Mouse (Mus musculus) left cerebral cortex, postnatal 14 days (tissue): ENCODE measurements around the gene Btn2a2. TPM values are rescaled to one million over a fixed set of nuclear protein-coding genes. Genes with fewer than 3 reads are reported as not detected.
A peak's percentile ranks its signal among the peaks of the same experiment; 100 is the strongest.

Experiments used
- DNase-seq, 2 experiments: peaks; one replicate each; pipeline ENCODE4 v3.0.0; 2021 to 2022; ENCODE audit warnings: low spot score in 2 of 2, mixed read lengths in 1 of 2
- intact Hi-C: fragments of 180-260 bp; cut with DNase I; formaldehyde crosslinking; loops from one replicate; pipeline ENCODE4 v1.15.1; 2025
- total RNA-seq, 2 experiments: library from RNA; stranded (reverse); gene quantifications; 2 replicates each; pipeline ENCODE4 v1.2.3; 2021

The Btn2a2 gene
- total RNA-seq, 2 experiments from 2014 or later, result 0.82 to 1.3 TPM

- no peak for DNase-seq
- intact Hi-C loops, result no loop called here
Observed at GRCm38 (mm10) chr13:23502916-23503315, 14.3 kb upstream of the Btn2a2 start.

DNA sequence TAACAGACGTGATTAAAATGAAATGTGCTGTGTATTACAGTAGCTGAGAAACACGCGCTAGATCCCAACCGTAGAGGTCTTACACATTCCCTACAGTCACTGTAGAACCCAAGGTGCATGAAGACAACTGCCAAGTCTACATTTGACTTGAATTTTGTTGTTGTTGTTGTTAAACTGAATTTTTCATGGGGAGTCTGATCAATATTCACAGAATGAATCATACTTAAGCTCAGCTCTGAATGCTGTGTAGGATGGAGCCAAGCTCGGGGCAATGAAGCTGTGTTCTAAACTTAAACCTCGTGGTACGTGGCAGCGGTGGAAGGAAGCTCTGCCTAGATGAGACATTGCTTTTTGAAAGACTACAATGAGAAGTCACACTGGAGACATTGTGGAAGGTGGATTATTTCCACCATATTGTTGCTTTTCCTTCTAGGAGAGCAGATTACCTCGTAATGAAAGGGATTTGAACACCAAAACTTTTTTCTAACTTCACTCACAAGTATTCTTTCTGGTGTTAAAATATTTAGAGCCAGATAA, 13.4 kb upstream of the Btn2a2 start:
- intact Hi-C loops, result no loop called here
- no peak for DNase-seq

DNA sequence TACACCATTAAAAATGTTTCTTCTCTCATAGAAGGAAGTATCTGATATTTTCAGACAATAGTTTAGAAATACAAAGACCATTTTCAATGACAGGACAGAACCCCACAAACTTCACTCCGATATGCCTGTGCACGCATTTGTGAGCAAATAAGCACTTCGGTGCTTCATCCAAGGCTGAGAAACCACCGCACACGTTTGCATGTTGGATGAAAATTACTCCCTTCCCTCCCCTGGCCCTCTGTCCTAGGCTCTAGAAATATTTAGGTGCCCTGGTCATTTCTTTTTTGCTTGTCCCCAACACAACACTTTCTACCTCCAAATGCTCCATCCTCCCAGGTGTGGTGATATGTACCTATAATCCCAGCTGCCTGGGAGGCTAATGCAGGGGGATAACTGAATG, 12.9 kb upstream of the Btn2a2 start:
- no peak for DNase-seq
- intact Hi-C loops, result loop anchor here (2.0 kb wide), 1 partner anchor 37 kb away; the partner anchor contains the start of gene Btn1a1

GRCm38 (mm10) chr13:23500424-23501200, 12.0 kb upstream of the Btn2a2 start:
- intact Hi-C loops, result loop anchor here (2.0 kb wide), 1 partner anchor 36 kb away; the partner anchor contains the start of gene Btn1a1

DNA sequence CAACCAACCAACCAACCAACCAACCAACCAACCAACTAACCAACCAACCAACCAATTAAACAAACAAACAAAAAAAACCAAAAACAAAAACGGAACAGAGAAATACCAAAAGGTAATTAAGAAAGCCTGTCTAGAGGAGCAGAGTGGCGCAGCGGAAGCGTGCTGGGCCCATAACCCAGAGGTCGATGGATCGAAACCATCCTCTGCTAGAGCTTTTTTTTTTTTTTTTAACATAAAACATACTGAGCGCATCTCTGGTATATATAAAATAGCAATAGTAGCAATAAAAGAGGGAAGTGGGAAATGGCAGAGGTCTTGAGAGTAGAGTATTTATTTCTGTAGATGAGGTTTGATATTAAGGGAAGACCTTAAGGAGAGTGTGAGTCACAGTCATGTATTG, 11.3 kb upstream of the Btn2a2 start:
- DNase-seq, result no peak
- intact Hi-C loops, result loop anchor here (2.0 kb wide), 1 partner anchor 35 kb away; the partner anchor contains the start of gene Btn1a1

More at GRCm38 (mm10) chr13:23500424-23501200, 12.0 kb upstream of the Btn2a2 start:
- DNase-seq, result peak; percentile 53 to 88

DNA sequence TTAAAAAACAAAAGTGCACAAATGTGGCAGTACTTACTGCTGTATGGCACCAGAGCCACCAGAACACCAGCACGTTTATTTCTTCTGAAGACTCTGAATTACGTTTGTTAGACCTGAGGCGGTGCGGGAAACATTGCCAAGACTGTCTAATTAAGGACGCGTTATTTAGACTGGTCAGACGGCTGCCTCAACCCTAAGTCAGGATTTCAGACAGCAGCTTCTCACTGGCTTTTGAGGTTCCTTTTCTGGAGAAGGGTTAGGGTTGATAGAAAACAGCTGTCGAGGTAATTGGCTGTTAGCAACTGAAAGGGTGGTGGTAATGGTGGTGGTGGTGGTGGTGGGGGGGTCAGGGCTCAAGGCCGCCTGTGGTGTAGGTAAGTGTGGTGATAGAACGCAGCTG, 10.0 kb upstream of the Btn2a2 start:
- intact Hi-C loops, result no loop called here
- DNase-seq, result no peak

- intact Hi-C loops, result no loop called here
- DNase-seq, result peak; percentile 45 to 49
Observed at GRCm38 (mm10) chr13:23497656-23498321, 9.1 kb upstream of the Btn2a2 start.

GRCm38 (mm10) chr13:23495526-23495925, 6.9 kb upstream of the Btn2a2 start:
- intact Hi-C loops, result no loop called here
- DNase-seq, result no peak

GRCm38 (mm10) chr13:23491990-23492389, 3.3 kb upstream of the Btn2a2 start:
- DNase-seq, result no peak
- intact Hi-C loops, result no loop called here

DNA sequence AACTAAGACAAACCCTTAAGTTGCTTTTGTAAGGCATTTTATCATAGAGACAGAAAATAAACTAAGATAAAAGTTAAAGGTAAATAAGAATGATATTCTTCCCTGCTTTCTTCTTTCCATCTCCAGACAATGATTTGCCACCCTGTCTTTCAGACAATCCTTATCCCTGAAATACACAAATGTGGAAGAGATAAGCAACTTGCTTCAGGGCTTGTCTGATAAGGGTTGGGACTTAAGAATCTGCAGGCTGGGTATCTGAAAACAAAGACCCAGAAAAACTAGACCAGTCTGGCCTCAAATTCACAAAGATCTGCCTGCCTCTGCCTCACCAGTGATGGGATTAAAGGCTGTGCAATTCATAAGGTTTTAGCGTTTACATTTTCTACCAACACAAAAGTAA, 2.6 kb upstream of the Btn2a2 start:
- DNase-seq, result no peak

DNA sequence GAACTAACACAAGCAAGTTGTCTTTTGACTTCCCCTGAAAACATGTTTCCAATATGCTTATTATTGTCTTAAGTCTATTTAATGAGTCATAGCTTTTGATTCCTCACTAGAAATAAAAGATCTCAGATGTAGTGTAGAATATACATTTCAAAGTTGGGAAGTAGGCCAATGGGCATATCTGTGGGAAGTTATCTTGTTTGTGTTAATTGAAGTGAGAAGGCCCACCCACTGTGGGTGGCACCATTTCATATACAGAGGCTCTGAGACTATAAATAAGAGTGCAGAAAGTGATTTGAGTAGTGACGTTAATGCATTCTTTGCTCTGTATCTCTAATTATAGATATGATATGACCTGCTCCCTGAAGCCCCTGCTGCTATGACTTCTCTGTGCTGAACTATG, 2.2 kb upstream of the Btn2a2 start:
- intact Hi-C loops, result no loop called here
- peak in 1 of 2 experiments; percentile 37 for DNase-seq

More for the DNA sequence above, 2.6 kb upstream of the Btn2a2 start:
- intact Hi-C loops, result no loop called here

GRCm38 (mm10) chr13:23485271-23485670, 3.4 kb downstream of the Btn2a2 start:
- DNase-seq, result no peak
- intact Hi-C loops, result no loop called here

DNA sequence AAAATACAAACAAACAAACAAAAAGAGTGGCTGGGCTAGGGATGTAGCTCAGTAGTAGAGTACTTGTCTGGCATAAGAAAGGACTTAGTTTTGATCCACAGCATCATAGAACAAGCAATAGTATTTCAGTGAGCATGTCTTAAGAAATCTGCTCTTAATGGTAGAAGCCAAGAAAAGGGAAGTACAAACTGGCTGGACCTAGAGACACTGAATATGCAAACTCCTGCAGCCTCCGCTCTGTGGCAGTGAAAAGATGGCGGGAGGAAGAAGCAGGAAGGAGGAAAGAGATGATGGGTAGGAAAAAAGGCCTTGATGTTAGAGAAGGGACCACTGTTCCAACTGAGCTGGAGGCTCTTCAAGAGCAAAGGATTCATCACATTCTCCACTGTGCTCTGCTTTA, 5.5 kb downstream of the Btn2a2 start:
- intact Hi-C loops, result no loop called here
- no peak for DNase-seq

DNA sequence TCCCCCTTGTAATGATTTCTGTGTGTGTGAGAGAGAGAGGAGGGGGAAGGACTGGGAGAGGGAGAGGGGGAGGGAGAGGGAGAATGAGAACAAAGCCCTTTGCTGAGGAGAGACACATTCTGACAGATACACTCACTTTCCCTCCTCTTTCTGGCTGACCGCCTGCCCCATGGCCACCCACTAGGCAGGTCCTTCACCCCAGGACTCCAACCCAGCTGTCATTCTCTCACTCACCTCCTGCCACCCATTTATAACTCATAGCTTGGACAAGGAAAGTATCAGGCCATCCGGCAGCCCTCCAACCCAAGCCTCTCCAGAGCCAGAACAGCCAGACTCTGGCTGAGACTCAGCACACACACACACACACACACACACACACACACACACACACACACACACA, 13.0 kb downstream of the Btn2a2 start:
- DNase-seq, result no peak
- intact Hi-C loops, result no loop called here

GRCm38 (mm10) chr13:23466911-23467310, 21.7 kb downstream of the Btn2a2 start:
- DNase-seq, result peak; percentile 54 to 86
- intact Hi-C loops, result no loop called here

GRCm38 (mm10) chr13:23466306-23466705, 22.4 kb downstream of the Btn2a2 start:
- DNase-seq, result no peak
- intact Hi-C loops, result no loop called here

DNA sequence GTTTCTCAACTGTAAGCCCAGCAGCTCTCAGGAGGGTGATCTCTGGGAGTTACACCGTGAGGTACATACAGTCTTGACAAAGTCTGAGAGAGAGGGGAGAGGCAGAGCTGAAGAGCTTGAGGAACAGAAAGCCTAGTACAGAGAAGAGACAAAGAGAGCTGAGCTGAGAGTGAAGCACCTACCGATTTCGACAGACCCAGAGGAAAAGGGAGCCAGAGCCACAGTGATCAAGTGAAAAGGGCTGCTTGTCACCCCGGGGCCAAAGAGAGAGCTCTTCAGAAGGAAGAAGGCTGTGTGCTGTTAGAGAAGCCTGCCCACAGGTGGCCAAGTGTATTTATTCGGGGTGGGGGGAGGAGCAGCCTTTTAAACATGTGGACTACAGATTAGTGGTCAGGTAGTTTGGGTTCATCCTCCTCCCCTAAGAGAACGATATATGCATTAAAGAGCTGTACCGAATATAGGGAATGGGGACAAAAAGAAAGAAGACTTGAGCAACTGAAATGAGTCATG, 23.0 kb downstream of the Btn2a2 start, which contains the start of gene Btn1a1:
TSS of gene Btn1a1 (minus strand) at position 302 of the 510 bp plus-strand sequence.
- intact Hi-C loops, result loop anchor here (2.0 kb wide), 1 partner anchor 35 kb away; no protein-coding TSS in a partner anchor
- DNase-seq, result no peak

- intact Hi-C loops, result loop anchor here (2.0 kb wide), 1 partner anchor 36 kb away; no protein-coding TSS in a partner anchor
- DNase-seq, result no peak
Observed at GRCm38 (mm10) chr13:23464841-23465366, 23.8 kb downstream of the Btn2a2 start.

DNA sequence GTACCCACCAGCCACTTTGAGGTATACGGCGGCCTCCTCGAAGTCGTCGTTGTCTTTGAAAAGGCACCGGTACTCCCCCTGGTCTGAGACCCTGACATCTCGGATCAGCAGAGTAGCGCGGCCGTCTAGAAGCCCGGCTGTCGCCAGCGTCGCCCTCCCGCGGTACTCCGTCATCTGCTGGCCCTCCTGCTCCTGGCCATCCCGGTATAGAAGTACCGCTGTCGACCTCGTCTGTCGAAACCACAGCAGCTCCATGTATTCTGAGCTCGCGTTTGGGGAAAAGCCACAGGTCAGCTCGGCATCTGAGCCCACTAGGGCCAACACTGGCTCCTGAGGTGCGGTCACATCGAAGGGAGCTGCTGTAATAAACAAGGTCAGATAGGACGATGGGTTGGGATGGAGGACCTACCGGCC, 24.4 kb downstream of the Btn2a2 start:
- intact Hi-C loops, result loop anchor here (2.0 kb wide), 1 partner anchor 37 kb away; no protein-coding TSS in a partner anchor
- no peak for DNase-seq
